Mouse (Mus musculus): ENCODE results near the gene Sntg2.

- TF ChIP-seq CTCF (conservative IDR thresholded peaks at IDR 0.05; ENCODE audit: insufficient read depth, insufficient read length, low read depth, low read length) (no peak), POLR2A (IDR thresholded peaks at IDR 0.05; ENCODE audit: low read depth, low read length) (no peak)
These were observed 138.2 kb downstream of the Sntg2 start for GRCm38 (mm10) chr12:30234940-30235339.
